Mouse (Mus musculus): Measurements from ENCODE around the gene Cyren.

Gene Cyren

GRCm38 (mm10) chr6:34867301-34867994, 10.4 kb downstream of the Cyren start:
- DNase-seq (ENCODE audit: low spot score in 2 of 2): no peak

DNA sequence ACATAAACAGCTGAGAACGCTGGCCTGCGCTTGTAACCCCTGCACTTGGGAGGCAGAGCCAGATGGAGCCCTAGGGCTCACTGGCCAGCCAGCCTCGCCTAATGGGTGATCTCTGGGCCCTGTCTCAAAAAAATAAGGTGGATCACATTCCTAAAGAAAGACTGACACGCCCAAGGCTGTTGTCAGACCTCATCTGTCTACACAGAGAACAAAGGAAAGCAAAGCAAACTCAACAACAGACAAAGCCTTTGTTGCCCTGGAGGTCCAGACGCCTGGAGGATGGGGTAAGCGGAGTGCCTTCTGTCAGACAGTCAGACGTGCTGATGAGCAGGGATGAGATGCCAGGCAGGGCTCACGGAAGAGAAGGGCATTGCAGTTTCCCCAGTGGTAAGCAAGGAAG, 11.1 kb downstream of the Cyren start:
- no peak for DNase-seq (ENCODE audit: low spot score in 2 of 2)

GRCm38 (mm10) chr6:34865711-34866593, 11.9 kb downstream of the Cyren start:
- DNase-seq (ENCODE audit: low spot score in 2 of 2): peak in 1 of 2 experiments; percentile 62

DNA sequence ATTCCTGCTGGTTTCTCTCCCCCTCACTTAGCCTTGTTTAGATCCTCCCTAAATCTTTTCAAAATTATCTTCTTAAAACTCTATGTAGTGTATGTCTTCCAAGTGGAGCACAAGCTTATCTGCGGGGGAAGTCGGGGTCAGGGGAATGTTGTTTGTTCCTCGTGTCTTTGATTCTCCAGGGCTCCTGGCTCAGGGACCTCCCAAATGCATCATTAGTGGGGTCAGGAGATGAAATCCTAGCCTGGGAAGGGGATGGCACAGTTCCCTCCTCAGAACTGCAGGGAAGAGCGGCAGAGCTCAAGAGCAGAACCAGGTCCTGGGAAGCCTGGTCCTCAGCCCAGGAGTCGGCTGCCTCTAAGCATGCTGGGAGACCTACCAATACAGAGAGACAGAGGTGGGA, 12.6 kb downstream of the Cyren start:
- no peak for DNase-seq (ENCODE audit: low spot score in 2 of 2)

DNA sequence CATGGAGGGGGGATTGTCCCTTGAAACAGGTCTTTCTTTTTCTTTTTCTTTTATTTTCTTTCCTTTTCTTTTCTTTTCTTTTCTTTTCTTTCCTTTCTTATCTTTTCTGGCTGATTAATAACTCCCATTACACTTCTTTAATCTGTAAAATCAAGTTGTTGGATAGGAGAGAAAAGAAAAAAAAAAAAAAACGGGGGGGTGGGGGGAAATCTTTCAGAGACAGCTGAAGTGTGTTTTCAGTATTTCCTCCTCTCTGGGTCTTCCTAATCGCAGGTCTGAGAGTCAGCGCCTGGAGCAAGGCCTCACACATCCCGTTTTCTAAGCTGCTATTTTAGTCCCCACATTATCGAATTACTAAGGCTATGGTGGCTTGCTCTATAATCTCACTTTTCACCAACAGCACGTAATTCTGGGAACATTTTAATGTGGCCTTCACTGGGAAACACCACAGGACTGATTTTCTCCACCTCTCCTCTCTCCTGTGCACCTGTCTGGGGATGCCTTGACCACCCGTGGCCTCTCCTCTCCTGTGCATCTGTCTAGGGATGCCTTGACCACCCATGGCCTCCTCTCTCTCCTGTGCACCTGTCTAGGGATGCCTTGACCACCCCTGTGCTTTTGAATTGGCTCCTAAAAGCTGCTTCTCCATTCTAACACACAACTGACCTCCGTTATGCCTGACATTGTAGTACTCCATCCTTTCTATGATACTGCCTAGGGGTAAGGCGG, 13.9 kb downstream of the Cyren start:
- no peak for DNase-seq (ENCODE audit: low spot score in 2 of 2)

GRCm38 (mm10) chr6:34862791-34863403, 15.0 kb downstream of the Cyren start, which contains the start of gene Tmem140:
Gene Tmem140, plus strand, starts transcription at chr6:34863146.
- DNase-seq (ENCODE audit: low spot score in 2 of 2): peak in 1 of 2 experiments; percentile 62

DNA sequence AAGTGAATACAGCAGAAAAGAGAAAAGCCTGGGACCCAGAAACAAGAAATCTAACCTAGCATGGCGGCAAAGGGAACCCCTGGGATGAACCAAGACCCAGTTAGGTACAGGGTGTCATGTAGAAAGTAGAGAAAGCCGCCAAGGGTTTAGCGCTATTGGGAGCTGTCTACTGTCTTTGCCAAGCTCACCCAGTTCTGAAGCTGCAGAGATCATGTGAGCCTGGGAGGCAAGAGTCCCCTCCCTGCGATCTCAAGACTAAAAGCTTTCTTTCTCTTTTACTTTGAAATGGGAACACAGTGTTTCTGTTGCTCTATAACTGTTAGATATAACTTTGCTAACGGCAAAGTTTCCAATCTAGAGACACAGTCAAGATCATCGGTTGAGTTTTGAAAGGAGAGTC, 15.5 kb downstream of the Cyren start:
- DNase-seq (ENCODE audit: low spot score in 2 of 2): no peak

- no peak for DNase-seq (ENCODE audit: low spot score in 2 of 2)
Measured at GRCm38 (mm10) chr6:34861546-34862053, 16.3 kb downstream of the Cyren start.

GRCm38 (mm10) chr6:34832352-34832751, 45.5 kb downstream of the Cyren start:
- DNase-seq (ENCODE audit: low spot score in 2 of 2): no peak

DNA sequence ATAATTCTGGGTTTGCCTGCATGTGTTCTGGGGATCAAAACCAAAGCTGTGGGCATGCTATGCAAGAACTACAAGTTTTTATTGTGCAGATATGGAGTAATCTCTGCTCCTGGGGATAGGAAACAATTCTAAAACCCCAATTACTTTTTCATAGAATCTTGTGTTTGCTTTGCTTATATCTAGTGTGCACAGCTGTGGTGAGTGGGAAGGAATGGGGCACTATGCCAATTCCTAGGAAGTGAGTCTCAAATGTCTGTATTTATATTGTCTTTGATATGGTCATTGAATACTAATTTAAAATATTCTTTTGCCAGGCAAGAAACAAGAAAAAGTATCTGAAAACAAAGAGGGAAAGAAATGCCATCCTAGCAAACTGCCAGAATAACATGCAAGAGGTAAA, 53.5 kb downstream of the Cyren start:
- no peak for DNase-seq (ENCODE audit: low spot score in 2 of 2)

All from urinary bladder, adult 18-20 months (tissue).